Mouse (Mus musculus): ENCODE data around the gene Smim1. TPM values are rescaled to one million over a fixed set of nuclear protein-coding genes. Genes with fewer than 3 reads are reported as not detected.
A peak's percentile ranks its signal among the peaks of the same experiment; 100 is the strongest.

Smim1 gene
- 271 and 290 TPM in 2 replicates for polyA plus RNA-seq (2015; fragmentation: Nextera tagmentation; extraction: Ambion mirVana)

DNA sequence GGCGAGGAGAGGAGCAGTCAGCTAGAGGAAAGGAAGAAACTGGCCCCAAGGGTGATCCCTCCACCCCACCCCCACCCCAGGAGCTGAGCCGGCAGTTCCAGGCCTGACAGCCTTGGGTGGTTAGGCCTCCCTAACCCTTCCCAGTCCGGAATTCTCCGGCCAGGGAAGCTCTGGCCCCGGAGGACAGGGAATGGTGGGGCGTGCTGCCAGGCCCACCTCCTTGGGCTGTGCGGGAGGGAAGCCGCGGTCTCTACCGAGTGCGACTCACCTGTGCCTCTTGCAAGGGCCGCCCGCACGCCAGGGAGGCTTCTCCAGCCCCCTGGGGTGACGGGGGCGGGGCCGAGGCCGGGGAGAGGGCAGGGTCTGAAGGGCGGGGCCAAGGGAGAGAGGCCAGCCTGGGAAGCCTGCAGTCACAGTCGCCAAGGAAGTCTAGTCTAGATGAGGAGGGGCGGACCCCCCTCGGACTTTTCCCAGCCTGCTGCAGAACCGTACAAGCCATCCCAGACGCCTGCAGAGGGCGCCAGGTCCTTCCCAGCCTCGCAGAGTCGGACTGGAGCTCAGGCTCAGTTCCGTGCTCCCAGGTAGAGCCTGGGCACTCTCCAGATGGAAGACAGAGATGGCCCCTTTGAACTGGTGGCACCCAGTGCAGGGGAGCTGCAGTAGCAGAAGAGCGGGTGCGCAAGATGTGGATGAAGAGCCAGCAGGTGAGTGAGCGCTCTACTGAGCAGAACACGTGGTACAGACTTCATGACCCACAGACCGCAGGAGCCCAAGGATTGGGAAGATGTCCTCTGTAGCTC, at the start of gene Smim1:
Gene Smim1, minus strand, starts transcription at position 590 of the 800 bp plus-strand sequence.
- Histone ChIP-seq H3K27ac (ENCODE audit: low read length) (peak within 1 kb of the TSS; percentile 93), H3K27me3 (ENCODE audit: control insufficient read depth, insufficient read depth, low read depth, low read length) (no peaks in the 10 kb centered on the region), H3K36me3 (ENCODE audit: control insufficient read depth, insufficient read depth) (peaks cover 26% of the 10 kb centered on the region), H3K9ac (ENCODE audit: low read depth, low read length) (peak within 1 kb of the TSS; percentile 95), H3K4me1 (ENCODE audit: control insufficient read depth, low read depth, low read length) (peaks cover 53% of the 10 kb centered on the region), H3K9me3 (replicated peaks; ENCODE audit: control insufficient read depth, low read length) (no peaks in the 10 kb centered on the region), H3K4me2 (ENCODE audit: low read depth, low read length) (peak within 1 kb of the TSS; percentile 94), H3K4me3 (ENCODE audit: low read depth, low read length) (peak within 1 kb of the TSS; percentile 93)
- WGBS (ENCODE audit: insufficient replicate concordance), result 2% methylated on average over 28 of the region's 33 CpGs
- peak; percentile 57 for ATAC-seq (ENCODE audit: low read depth)

DNA sequence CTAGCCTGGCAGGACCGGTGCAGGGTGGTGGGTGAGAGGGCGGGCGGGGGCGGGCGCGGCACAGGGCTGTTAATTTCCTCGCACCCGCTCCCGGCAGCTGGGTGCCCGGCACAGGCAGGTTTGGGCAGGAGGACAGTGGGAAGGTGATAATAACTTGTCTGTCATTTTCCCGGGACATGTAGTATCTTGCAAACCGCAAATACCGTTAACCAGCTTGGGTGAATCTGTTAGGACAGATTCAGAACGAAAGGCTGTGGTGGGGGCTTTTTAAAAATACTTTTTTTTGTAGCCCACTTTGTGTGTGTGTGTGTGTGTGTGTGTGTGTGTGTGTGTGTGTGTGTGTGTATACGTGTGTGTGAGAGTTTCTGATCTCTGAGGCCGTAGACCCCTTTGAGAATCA, 45.9 kb upstream of the Smim1 start:
- ATAC-seq (ENCODE audit: low read depth), result no peak
- H3K27ac ChIP-seq (ENCODE audit: low read length), result no peak overlapping the region
- peaks cover 23% of the 10 kb centered on the region for H3K27me3 ChIP-seq (ENCODE audit: control insufficient read depth, insufficient read depth, low read depth, low read length)
- no peaks in the 10 kb centered on the region for H3K9me3 ChIP-seq (replicated peaks; ENCODE audit: control insufficient read depth, low read length)
- H3K4me2 ChIP-seq (ENCODE audit: low read depth, low read length), result no peak overlapping the region
- no peaks in the 10 kb centered on the region for H3K36me3 ChIP-seq (ENCODE audit: control insufficient read depth, insufficient read depth)
- no peak overlapping the region for H3K9ac ChIP-seq (ENCODE audit: low read depth, low read length)
- 11% methylated on average over 11 of the region's 16 CpGs for WGBS (ENCODE audit: insufficient replicate concordance)
- H3K4me1 ChIP-seq (ENCODE audit: control insufficient read depth, low read depth, low read length), result no peaks in the 10 kb centered on the region
- H3K4me3 ChIP-seq (ENCODE audit: low read depth, low read length), result no peak overlapping the region

DNA sequence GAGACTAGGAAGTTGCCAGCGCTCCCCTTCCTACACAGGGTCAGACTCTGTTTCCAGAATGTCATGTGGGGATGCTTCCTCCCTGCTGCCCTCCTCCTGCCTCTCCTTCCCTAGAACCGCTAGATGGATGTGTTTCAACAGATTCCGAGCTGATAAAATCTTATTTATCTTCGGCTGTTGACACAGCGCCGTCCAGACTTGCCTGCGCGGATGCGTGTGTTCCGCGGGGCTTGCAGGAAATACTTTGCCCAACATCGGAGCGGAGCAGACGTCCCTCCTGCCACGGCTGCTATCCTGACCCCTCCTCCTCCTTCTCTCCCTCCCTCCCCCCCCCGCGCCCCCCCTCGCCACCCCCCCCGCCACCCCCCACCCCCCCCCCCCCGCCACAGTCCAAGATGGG, 45.5 kb upstream of the Smim1 start:
- WGBS (ENCODE audit: insufficient replicate concordance), result 2% methylated on average over 15 of the region's 20 CpGs
- Histone ChIP-seq H3K4me2 (ENCODE audit: low read depth, low read length) (no peak overlapping the region), H3K9me3 (replicated peaks; ENCODE audit: control insufficient read depth, low read length) (no peaks in the 10 kb centered on the region), H3K4me1 (ENCODE audit: control insufficient read depth, low read depth, low read length) (no peaks in the 10 kb centered on the region), H3K4me3 (ENCODE audit: low read depth, low read length) (no peak overlapping the region), H3K36me3 (ENCODE audit: control insufficient read depth, insufficient read depth) (no peaks in the 10 kb centered on the region), H3K27me3 (ENCODE audit: control insufficient read depth, insufficient read depth, low read depth, low read length) (peaks cover 23% of the 10 kb centered on the region), H3K27ac (ENCODE audit: low read length) (no peak overlapping the region), H3K9ac (ENCODE audit: low read depth, low read length) (no peak overlapping the region)
- no peak for ATAC-seq (ENCODE audit: low read depth)

- no peak for ATAC-seq (ENCODE audit: low read depth)
- WGBS (ENCODE audit: insufficient replicate concordance), result 0% methylated on average over 5 of the region's 5 CpGs
- no peak overlapping the region for H3K4me2 ChIP-seq (ENCODE audit: low read depth, low read length)
- H3K4me1 ChIP-seq (ENCODE audit: control insufficient read depth, low read depth, low read length), result no peaks in the 10 kb centered on the region
- H3K27me3 ChIP-seq (ENCODE audit: control insufficient read depth, insufficient read depth, low read depth, low read length), result peaks cover 23% of the 10 kb centered on the region
- H3K9me3 ChIP-seq (replicated peaks; ENCODE audit: control insufficient read depth, low read length), result no peaks in the 10 kb centered on the region
- H3K27ac ChIP-seq (ENCODE audit: low read length), result no peak overlapping the region
- H3K4me3 ChIP-seq (ENCODE audit: low read depth, low read length), result no peak overlapping the region
- no peak overlapping the region for H3K9ac ChIP-seq (ENCODE audit: low read depth, low read length)
- H3K36me3 ChIP-seq (ENCODE audit: control insufficient read depth, insufficient read depth), result no peaks in the 10 kb centered on the region
Observed at GRCm38 (mm10) chr4:154070896-154071295, 44.9 kb upstream of the Smim1 start.

- ATAC-seq (ENCODE audit: low read depth), result no peak
- Histone ChIP-seq H3K27ac (ENCODE audit: low read length) (no peak overlapping the region), H3K27me3 (ENCODE audit: control insufficient read depth, insufficient read depth, low read depth, low read length) (peaks cover 3% of the 10 kb centered on the region; the same call in 1 of the 2 replicates), H3K9me3 (replicated peaks; ENCODE audit: control insufficient read depth, low read length) (no peaks in the 10 kb centered on the region), H3K9ac (ENCODE audit: low read depth, low read length) (no peak overlapping the region), H3K4me2 (ENCODE audit: low read depth, low read length) (no peak overlapping the region), H3K36me3 (ENCODE audit: control insufficient read depth, insufficient read depth) (no peaks in the 10 kb centered on the region), H3K4me3 (ENCODE audit: low read depth, low read length) (no peak overlapping the region), H3K4me1 (ENCODE audit: control insufficient read depth, low read depth, low read length) (no peaks in the 10 kb centered on the region)
- WGBS (ENCODE audit: insufficient replicate concordance), result 51% methylated on average over 14 of the region's 14 CpGs
Observed at GRCm38 (mm10) chr4:154064827-154065773, 39.1 kb upstream of the Smim1 start.

GRCm38 (mm10) chr4:154057696-154058095, 31.7 kb upstream of the Smim1 start:
- H3K4me2 ChIP-seq (ENCODE audit: low read depth, low read length), result no peak overlapping the region
- H3K27me3 ChIP-seq (ENCODE audit: control insufficient read depth, insufficient read depth, low read depth, low read length), result no peaks in the 10 kb centered on the region
- H3K9me3 ChIP-seq (replicated peaks; ENCODE audit: control insufficient read depth, low read length), result no peaks in the 10 kb centered on the region
- H3K4me1 ChIP-seq (ENCODE audit: control insufficient read depth, low read depth, low read length), result no peaks in the 10 kb centered on the region
- no peaks in the 10 kb centered on the region for H3K36me3 ChIP-seq (ENCODE audit: control insufficient read depth, insufficient read depth)
- H3K4me3 ChIP-seq (ENCODE audit: low read depth, low read length), result no peak overlapping the region
- 43% methylated on average over 4 of the region's 4 CpGs for WGBS (ENCODE audit: insufficient replicate concordance)
- no peak overlapping the region for H3K9ac ChIP-seq (ENCODE audit: low read depth, low read length)
- no peak overlapping the region for H3K27ac ChIP-seq (ENCODE audit: low read length)
- no peak for ATAC-seq (ENCODE audit: low read depth)

DNA sequence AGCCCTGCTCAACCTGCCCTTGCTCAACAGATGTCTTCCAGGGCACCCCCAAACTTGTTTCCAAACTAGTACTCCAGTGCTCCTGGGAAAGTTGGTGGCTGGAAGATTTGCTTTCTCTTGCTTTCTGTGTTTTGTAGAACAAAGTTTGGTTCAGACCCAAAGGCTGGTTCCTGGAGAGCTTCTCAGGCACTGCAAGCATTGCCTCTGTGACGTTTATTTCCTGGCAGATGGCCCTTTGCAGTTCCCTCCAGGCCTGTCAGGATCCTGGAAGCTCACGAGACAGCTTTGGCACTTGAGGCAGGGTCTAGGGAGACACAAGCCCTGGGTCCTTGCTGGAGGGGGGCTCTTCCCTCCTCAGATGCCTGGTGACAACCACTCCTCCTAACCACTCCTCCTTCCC, 30.6 kb upstream of the Smim1 start:
- H3K4me1 ChIP-seq (ENCODE audit: control insufficient read depth, low read depth, low read length), result no peaks in the 10 kb centered on the region
- H3K27me3 ChIP-seq (ENCODE audit: control insufficient read depth, insufficient read depth, low read depth, low read length), result no peaks in the 10 kb centered on the region
- no peak overlapping the region for H3K9ac ChIP-seq (ENCODE audit: low read depth, low read length)
- H3K4me2 ChIP-seq (ENCODE audit: low read depth, low read length), result no peak overlapping the region
- no peaks in the 10 kb centered on the region for H3K36me3 ChIP-seq (ENCODE audit: control insufficient read depth, insufficient read depth)
- H3K27ac ChIP-seq (ENCODE audit: low read length), result no peak overlapping the region
- H3K4me3 ChIP-seq (ENCODE audit: low read depth, low read length), result no peak overlapping the region
- ATAC-seq (ENCODE audit: low read depth), result no peak
- no peaks in the 10 kb centered on the region for H3K9me3 ChIP-seq (replicated peaks; ENCODE audit: control insufficient read depth, low read length)
- WGBS (ENCODE audit: insufficient replicate concordance), result 25% methylated on average over 2 of the region's 2 CpGs

GRCm38 (mm10) chr4:154056046-154056445, 30.0 kb upstream of the Smim1 start:
- Histone ChIP-seq H3K4me1 (ENCODE audit: control insufficient read depth, low read depth, low read length) (no peaks in the 10 kb centered on the region), H3K9me3 (replicated peaks; ENCODE audit: control insufficient read depth, low read length) (no peaks in the 10 kb centered on the region), H3K4me2 (ENCODE audit: low read depth, low read length) (no peak overlapping the region), H3K36me3 (ENCODE audit: control insufficient read depth, insufficient read depth) (no peaks in the 10 kb centered on the region), H3K27ac (ENCODE audit: low read length) (no peak overlapping the region), H3K4me3 (ENCODE audit: low read depth, low read length) (no peak overlapping the region), H3K9ac (ENCODE audit: low read depth, low read length) (no peak overlapping the region), H3K27me3 (ENCODE audit: control insufficient read depth, insufficient read depth, low read depth, low read length) (no peaks in the 10 kb centered on the region)
- WGBS (ENCODE audit: insufficient replicate concordance), result 50% methylated on average over 2 of the region's 2 CpGs
- no peak for ATAC-seq (ENCODE audit: low read depth)

GRCm38 (mm10) chr4:154055482-154055881, 29.5 kb upstream of the Smim1 start:
- Histone ChIP-seq H3K9ac (ENCODE audit: low read depth, low read length) (no peak overlapping the region), H3K4me3 (ENCODE audit: low read depth, low read length) (no peak overlapping the region), H3K4me2 (ENCODE audit: low read depth, low read length) (no peak overlapping the region), H3K9me3 (replicated peaks; ENCODE audit: control insufficient read depth, low read length) (no peaks in the 10 kb centered on the region), H3K27ac (ENCODE audit: low read length) (no peak overlapping the region), H3K27me3 (ENCODE audit: control insufficient read depth, insufficient read depth, low read depth, low read length) (no peaks in the 10 kb centered on the region), H3K36me3 (ENCODE audit: control insufficient read depth, insufficient read depth) (no peaks in the 10 kb centered on the region), H3K4me1 (ENCODE audit: control insufficient read depth, low read depth, low read length) (no peaks in the 10 kb centered on the region)
- no peak for ATAC-seq (ENCODE audit: low read depth)
- 67% methylated on average over 7 of the region's 7 CpGs for WGBS (ENCODE audit: insufficient replicate concordance)

All from liver, embryonic 16.5 days (tissue).